Mouse (Mus musculus) bone marrow, adult 2 months (tissue): ENCODE data around the gene Hrh3.

Experiments used
- CTCF ChIP-seq: fragments of 200-500 bp; IDR thresholded peaks from 2 replicates; pipeline ENCODE4 v1.5.1; 2011; ENCODE audit warnings: low read length, control low read depth; ENCODE audit not compliant: control insufficient read depth, insufficient read depth
- POLR2A ChIP-seq: fragments of 200-500 bp; IDR thresholded peaks from 2 replicates; pipeline ENCODE4 v1.6.1; 2011; ENCODE audit warnings: low read depth, mild to moderate bottlenecking, control low read depth, low read length, borderline replicate concordance; ENCODE audit not compliant: control insufficient read depth

DNA sequence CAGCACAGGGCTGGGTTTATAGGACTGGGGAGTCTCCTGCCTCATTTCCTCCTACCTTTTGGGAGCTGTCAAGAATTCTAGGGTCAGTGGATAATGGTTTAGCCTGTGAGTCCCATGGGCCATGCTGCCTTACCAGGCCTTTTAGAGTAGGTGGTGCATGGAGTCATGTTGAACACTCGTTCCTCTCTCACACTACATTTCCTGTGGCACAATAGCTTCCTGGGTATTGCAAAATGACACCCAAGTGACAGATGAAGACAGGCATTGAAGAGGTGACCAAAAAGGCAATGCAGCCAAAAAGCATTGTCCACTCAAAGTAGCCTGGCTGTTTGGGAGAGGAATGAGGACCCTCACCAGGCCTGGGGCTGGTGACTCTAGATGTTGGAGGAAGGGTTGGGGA lies 23.4 kb upstream of the Hrh3 start:
- no peak for TF ChIP-seq POLR2A
- no peak for TF ChIP-seq CTCF
